Mouse (Mus musculus) gastrocnemius, adult 8-10 months (tissue): ENCODE measurements around the gene Ldb1. TPM values are rescaled to one million over a fixed set of nuclear protein-coding genes. Genes with fewer than 3 reads are reported as not detected.

Experiments used
- DNase-seq, 2 experiments: peaks; one replicate each; pipeline ENCODE4 v3.0.0; 2022; ENCODE audit warnings: low spot score in 2 of 2
- total RNA-seq, 4 experiments: library from RNA; stranded (reverse); gene quantifications; 2 replicates each; pipeline ENCODE4 v1.2.4; 2022

The Ldb1 gene
- total RNA-seq, 4 experiments from 2014 or later, result 13.3 to 19.7 (median 17.0) TPM

- DNase-seq, result peak in 1 of 2 experiments; percentile 42
These were observed 790 bp upstream of the Ldb1 start for GRCm38 (mm10) chr19:46045696-46046311.

- peak; percentile 19 to 34 for DNase-seq
These were observed 582 bp downstream of the Ldb1 start, which contains the start of gene Pprc1 for GRCm38 (mm10) chr19:46044271-46044992. Gene Pprc1, plus strand, starts transcription at chr19:46044886.

DNA sequence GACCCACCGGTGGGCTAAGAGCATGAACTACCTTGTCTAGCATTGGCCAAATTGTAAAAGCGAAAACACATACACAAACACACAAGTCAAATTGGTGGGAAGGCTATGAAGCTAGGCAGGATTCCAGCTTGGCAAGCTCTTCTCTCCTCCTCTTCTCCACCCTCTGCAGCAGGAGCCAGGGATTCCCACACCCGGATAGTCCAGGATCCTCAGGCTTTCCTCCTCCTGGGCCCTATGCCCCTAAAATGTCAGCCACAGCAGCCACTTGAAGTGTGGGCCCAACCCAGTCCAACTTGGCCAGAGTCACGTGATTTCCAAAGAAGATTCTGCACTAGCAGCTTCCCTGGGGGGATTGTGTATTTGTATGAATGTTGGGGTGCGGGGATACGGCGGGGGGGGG lies 1.6 kb downstream of the Ldb1 start:
- DNase-seq, result no peak

DNA sequence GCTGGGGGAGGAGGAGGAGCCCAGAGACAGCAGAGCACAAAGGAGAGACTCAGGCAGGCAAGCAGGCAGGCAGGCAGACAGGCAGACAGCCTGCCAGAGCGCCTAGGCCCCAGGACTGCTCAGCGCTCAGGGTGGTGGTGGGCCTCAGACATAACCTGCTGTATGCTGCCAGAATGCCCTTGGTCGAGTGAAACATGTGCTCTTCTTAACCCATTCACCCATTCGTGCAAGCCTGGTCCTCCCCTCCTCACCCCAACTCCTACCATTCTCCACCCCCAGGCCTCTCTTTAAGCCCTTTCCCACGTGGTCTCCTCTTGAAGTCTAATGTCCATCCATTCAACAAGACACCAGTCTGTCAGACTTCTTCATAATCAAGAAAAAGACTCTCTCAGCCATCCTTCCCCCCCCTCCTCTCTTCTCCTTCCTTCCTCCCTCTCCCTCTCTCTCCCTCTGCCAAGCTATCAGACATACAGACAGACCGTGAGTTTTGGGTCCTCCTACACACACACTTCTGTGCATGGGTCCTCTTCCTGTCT lies 2.5 kb downstream of the Ldb1 start:
- DNase-seq, result no peak

GRCm38 (mm10) chr19:46041933-46042475 lies 3.0 kb downstream of the Ldb1 start:
- DNase-seq, result peak; percentile 33 to 50

GRCm38 (mm10) chr19:46041299-46041932 lies 3.6 kb downstream of the Ldb1 start:
- DNase-seq, result no peak

GRCm38 (mm10) chr19:46040149-46040902 lies 4.7 kb downstream of the Ldb1 start:
- DNase-seq, result no peak

DNA sequence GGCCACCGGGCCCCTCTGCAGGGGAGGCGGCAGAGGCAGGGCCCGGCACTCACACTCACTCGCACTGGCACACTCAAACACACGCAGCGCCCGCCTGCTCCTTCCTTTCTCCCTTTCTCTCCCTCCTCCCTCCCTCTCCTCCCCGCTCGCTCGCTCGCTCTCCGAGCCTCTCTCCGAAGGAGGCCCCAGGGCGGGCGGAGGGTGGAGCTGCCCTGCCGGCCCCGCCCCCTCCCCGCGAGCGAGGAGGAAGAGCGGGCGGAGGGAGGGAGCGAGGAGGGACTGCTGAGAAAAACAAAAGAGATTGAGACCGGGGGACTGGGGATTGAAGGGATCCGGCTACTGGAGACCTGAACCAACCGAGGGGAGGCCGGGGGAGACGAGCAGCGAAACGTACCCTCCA lies 5.5 kb downstream of the Ldb1 start:
- peak; percentile 65 to 75 for DNase-seq

GRCm38 (mm10) chr19:46038851-46039260 lies 6.2 kb downstream of the Ldb1 start:
- no peak for DNase-seq

DNA sequence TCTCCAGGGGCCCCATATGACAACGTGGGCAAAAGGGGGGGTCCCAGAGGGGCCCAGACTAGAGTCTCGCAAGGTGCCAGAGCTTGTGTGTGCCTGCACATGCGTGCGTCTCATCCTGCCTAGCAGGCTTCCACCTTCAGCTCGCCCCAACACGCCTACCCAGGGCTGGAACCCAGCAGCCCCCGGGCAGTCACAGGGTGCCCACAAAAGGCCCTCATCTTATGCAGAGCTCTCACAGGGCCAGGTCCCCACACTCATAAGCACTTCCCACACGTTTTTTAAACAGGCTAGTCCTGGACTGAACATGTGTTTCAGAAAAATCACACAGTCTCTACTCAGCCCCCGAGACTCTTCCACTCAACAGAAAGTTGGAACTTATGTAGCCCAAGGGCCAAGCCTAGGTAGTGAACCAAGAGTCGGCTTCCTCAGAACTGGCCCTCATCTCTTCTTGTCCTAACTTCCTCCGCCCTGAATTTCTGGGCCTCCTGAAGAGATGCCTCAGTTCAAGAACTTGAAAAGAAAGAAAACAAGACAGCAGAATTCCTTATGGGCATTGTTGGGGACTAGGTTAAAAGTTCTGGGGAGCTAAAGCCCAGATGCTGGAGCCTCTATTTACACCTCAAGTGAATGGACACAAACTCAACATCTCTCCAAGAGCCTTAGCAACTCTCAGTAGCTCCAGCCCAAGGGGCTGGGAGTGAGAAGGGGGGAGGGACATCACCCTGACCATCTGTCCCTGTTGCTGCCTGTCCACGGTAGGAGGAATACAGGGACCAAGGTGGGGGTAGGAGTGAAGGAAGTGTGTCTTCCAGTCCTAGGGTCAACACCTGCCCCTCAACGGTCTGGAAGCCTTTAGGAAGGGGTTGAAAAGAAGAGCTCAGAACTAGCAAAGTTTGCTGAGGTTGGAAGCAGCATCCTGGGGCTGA lies 6.8 kb downstream of the Ldb1 start:
- DNase-seq, result no peak

GRCm38 (mm10) chr19:46037243-46037924 lies 7.6 kb downstream of the Ldb1 start:
- DNase-seq, result no peak

- no peak for DNase-seq
These were observed 8.4 kb downstream of the Ldb1 start for GRCm38 (mm10) chr19:46036477-46037242.

GRCm38 (mm10) chr19:46035971-46036370 lies 9.0 kb downstream of the Ldb1 start:
- no peak for DNase-seq

DNA sequence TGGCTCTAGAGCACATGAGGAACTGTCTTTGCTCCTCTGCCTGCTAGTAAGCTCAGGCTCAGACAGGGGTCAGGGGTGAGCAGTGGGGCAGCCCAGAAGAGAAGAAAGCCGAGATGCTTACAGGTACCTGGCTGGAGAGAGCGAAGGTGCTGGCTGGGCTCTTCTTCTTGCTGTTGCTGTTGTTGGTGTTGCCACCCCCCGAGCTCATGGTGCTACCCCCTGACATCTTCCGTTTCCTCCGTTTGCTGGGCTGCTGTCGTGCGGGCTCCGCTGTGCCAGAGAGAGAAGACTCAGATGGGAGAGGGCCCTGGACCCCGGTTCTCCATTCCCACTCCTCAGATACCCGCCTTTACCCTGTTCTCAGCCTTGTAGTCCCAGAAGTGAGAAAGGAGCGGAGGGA lies 11.1 kb downstream of the Ldb1 start:
- no peak for DNase-seq

- DNase-seq, result no peak
These were observed 12.1 kb downstream of the Ldb1 start for GRCm38 (mm10) chr19:46032731-46033510.

DNA sequence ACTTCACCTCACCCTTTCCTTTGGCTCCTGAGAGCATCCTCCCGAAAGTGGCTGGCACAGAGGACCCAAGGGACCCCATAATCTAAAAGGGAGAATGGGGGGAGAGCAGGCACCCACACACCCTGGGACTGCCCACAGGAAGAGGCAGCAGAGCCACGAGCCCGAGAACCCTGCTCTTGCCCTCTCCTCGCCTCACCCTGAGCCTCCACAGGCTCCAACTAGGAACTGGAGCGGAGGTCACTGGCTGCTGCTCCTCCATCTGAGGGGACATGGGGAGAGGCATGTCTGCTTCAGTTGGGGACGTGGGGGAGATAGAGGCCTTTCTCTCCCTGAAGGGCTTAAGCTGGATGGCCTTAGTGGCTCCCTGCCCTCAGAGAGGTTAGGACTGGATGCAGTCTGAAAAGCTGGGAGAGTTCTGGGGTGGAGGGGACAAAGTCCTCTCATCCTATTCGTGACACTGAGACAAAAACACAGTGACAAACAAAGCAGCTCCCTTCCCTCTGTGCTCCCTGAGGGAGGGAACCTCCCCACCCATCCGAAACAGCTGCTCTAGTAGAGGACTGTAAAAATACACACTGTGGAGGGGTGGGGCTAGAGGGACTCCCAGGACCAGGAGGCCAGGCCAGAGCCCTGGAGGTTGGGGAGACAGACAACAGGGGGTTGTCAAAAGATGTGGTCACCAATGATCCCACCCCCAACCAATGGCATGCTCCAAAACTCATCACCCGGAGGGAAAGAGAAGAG lies 13.2 kb downstream of the Ldb1 start:
- DNase-seq, result no peak
